Mouse (Mus musculus) CD4-positive naive resting alpha-beta T cell, adult 57 days (primary cell): Measurements from ENCODE around the gene B2m. TPM values are rescaled to one million over a fixed set of nuclear protein-coding genes. Genes with fewer than 3 reads are reported as not detected.

Experiments
- total RNA-seq: library from RNA; stranded (reverse); gene quantifications from one replicate; pipeline ENCODE4 v1.2.4, GENCODE M21; 2023

Gene B2m
- 2,437 TPM for total RNA-seq

GRCm38 (mm10) chr2:122147508-122148241 is at the start of gene B2m:
Gene B2m, plus strand, starts transcription at chr2:122147686.

GRCm38 (mm10) chr2:122117961-122118958 is 29.2 kb upstream of the B2m start, which contains the start of gene Spg11:
Gene Spg11, minus strand, starts transcription at chr2:122118386.

GRCm38 (mm10) chr2:122160680-122161079 is 13.2 kb downstream of the B2m start, which contains the start of gene Trim69:
Gene Trim69, plus strand, starts transcription at chr2:122160700.

GRCm38 (mm10) chr2:122186106-122186505 is 38.6 kb downstream of the B2m start, which contains the start of the genes Patl2 and Terb2:
Gene Patl2, minus strand, starts transcription at chr2:122186189.
Gene Terb2, plus strand, starts transcription at chr2:122186272.

Other genes starting within 250 kb of the B2m start
- gene Ctdspl2, start 191.7 kb upstream of the B2m start, total RNA-seq, result 45.8 TPM
- gene Mageb3, start 191.6 kb upstream of the B2m start, total RNA-seq, result not detected
- 43.9 TPM for gene Eif3j1, start 119.1 kb upstream of the B2m start, total RNA-seq
- gene Spg11, start 29.3 kb upstream of the B2m start, total RNA-seq, result 27.9 TPM
- gene Trim69, start 13.0 kb downstream of the B2m start, total RNA-seq, result 1.5 TPM
- gene Patl2, start 38.5 kb downstream of the B2m start, total RNA-seq, result not detected
- gene Terb2, start 38.6 kb downstream of the B2m start, total RNA-seq, result not detected
- 6.7 TPM for gene Sord, start 87.1 kb downstream of the B2m start, total RNA-seq
- gene Duox2, start 150.8 kb downstream of the B2m start, total RNA-seq, result not detected
- not detected for gene Duoxa2, start 151.2 kb downstream of the B2m start, total RNA-seq
- gene Duoxa1, start 166.0 kb downstream of the B2m start, total RNA-seq, result not detected
- gene Duox1, start 168.0 kb downstream of the B2m start, total RNA-seq, result not detected
- 13.2 TPM for gene Shf, start 221.5 kb downstream of the B2m start, total RNA-seq